Mouse (Mus musculus): ENCODE measurements around the gene Txn2. TPM values are rescaled to one million over a fixed set of nuclear protein-coding genes. Genes with fewer than 3 reads are reported as not detected.

The Txn2 gene
- polyA plus RNA-seq, 1 experiment from 2014 or later, result 215 TPM

DNA sequence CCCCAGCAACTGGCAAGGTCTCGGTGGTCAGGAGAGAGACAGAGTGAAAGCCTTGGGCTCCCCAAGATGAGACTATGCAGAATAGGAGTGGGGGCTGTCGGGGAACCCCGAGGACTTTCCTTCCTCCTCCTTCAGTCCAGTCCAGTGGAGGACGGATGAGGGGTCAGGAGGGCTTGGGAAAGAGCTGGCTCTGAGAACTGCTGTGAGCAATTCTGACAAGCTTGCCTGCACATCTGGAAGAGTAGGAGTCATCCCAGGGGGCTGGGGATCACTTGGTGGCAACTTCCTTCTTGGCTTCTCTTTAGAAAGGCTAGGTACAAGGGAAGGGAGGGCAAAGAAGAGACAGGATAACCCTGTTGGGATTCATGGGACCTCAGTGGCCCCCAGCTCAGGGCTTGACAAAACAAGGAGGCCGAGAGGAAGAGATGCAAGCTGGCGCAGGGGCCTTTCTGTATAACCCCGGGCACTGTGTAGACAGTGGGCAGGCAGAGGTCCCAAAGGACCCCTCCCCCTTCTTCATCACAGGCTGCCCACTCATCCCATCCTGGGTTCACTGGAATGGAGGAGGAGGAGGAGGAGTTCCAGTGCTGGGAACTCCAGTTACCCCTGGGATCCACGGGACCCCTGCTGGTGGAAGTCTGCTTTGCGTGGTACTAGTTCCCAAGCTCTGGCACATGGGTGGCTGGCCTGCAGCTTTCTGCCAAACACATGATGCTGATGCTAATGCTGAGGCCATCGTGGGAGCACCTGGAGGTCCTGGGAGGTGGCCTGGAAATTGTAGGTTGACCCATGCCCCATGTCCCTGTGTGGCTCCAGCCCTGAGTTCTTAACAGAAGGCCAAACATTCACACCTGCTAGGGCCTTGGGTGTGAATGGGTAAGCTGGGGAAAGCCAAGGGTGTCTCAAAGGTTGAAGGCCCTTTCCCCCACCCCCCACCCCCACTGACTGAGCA is 8.0 kb downstream of the Txn2 start:
- no peak overlapping the region for H3K27ac ChIP-seq
- no peaks in the 10 kb centered on the region for H3K27me3 ChIP-seq
- 84% methylated on average over 10 of the region's 10 CpGs for WGBS
- H3K4me1 ChIP-seq (replicated peaks), result no peaks in the 10 kb centered on the region
- H3K4me2 ChIP-seq, result no peak overlapping the region
- H3K4me3 ChIP-seq (replicated peaks), result no peak overlapping the region
- H3K36me3 ChIP-seq, result peaks cover 85% of the 10 kb centered on the region
- no peaks in the 10 kb centered on the region for H3K9me3 ChIP-seq
- no peak overlapping the region for H3K9ac ChIP-seq (replicated peaks)
- ATAC-seq (ENCODE audit: insufficient number of reproducible peaks, insufficient read depth, low FRiP score, low TSS enrichment, low read depth), result no peak

DNA sequence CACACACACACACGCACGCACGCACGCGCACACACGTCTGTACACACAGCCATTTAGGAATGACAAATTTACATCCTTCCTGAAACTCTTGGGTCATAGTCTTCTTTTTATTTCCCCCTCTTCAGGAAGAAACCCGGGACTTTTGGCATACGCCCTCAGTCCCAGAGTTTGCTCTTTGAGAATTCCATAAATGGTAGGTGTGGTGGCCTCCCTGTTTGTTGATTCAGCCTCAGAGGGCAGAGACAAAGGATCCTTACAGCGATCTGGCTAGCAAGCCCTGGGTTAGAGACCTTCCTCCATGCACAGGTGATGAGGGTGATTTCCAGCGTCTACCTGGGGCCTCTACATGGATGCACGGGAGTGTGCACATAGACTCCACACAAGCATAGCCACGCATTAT is 9.4 kb downstream of the Txn2 start:
- Histone ChIP-seq H3K4me1 (replicated peaks) (no peaks in the 10 kb centered on the region), H3K27me3 (no peaks in the 10 kb centered on the region), H3K9ac (replicated peaks) (no peak overlapping the region), H3K9me3 (no peaks in the 10 kb centered on the region), H3K27ac (no peak overlapping the region), H3K36me3 (peaks cover 87% of the 10 kb centered on the region), H3K4me2 (no peak overlapping the region), H3K4me3 (replicated peaks) (no peak overlapping the region)
- 94% methylated on average over 12 of the region's 12 CpGs for WGBS
- no peak for ATAC-seq (ENCODE audit: insufficient number of reproducible peaks, insufficient read depth, low FRiP score, low TSS enrichment, low read depth)

DNA sequence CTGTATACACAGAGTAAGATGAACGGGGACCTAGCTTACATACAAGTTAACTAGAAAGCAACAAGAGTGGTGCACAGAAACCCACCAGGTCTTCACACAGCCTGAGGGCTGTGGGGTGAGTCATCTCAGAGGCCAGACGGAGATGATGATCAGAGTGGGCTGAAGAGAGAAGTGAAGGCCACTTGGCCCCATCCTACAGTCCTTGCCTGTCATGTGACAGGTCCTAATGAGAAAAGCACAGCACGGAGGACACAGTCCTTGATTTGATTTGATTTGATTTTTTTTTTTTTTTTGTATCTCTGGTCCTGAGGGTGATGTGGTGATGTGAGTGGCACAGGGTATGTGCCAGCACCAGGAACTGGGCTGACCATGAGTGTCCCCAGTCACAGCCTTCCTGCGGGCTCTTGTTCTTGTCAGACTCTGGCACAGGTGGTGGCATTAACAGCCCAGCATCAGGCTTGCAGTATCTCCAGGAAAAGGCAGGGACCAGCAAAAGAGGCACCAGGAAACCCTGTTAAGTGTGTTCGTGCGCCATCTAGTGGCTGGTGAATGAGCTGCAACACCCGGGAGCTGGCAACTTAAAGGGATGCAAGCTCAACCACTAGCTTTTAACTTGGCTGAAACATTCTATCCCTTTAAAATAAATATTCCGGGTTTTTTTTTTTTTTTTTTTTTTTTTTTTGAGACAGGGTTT is 11.8 kb downstream of the Txn2 start:
- WGBS, result 41% methylated on average over 8 of the region's 8 CpGs
- Histone ChIP-seq H3K4me1 (replicated peaks) (peaks cover 7% of the 10 kb centered on the region), H3K4me2 (no peak overlapping the region), H3K36me3 (peaks cover 75% of the 10 kb centered on the region), H3K27me3 (no peaks in the 10 kb centered on the region), H3K9me3 (no peaks in the 10 kb centered on the region), H3K27ac (no peak overlapping the region), H3K9ac (replicated peaks) (no peak overlapping the region), H3K4me3 (replicated peaks) (no peak overlapping the region)
- no peak for ATAC-seq (ENCODE audit: insufficient number of reproducible peaks, insufficient read depth, low FRiP score, low TSS enrichment, low read depth)

DNA sequence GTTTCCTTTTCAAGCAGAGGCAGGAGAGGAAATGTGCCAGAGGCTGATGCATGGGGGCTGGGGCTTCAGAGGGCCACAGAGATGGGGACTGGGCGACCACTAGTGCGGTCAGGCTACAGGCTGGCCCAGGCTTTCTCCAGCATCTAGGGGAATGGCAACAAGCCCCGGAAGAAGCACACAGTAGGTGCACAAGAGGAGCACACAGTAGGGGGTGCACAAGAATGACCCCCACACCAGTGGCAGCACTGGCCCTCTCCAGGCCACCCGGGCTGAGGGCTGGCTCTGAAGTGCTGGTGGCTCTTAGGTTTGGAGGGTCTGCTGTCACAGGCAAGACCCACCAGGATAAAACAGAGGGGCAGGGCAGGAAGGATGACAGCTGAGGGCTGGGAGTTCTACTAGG is 13.5 kb downstream of the Txn2 start:
- no peak overlapping the region for H3K4me3 ChIP-seq (replicated peaks)
- 95% methylated on average over 4 of the region's 4 CpGs for WGBS
- H3K36me3 ChIP-seq, result peaks cover 61% of the 10 kb centered on the region
- no peaks in the 10 kb centered on the region for H3K9me3 ChIP-seq
- ATAC-seq (ENCODE audit: insufficient number of reproducible peaks, insufficient read depth, low FRiP score, low TSS enrichment, low read depth), result no peak
- no peaks in the 10 kb centered on the region for H3K27me3 ChIP-seq
- peaks cover 14% of the 10 kb centered on the region for H3K4me1 ChIP-seq (replicated peaks)
- H3K4me2 ChIP-seq, result no peak overlapping the region
- no peak overlapping the region for H3K27ac ChIP-seq
- no peak overlapping the region for H3K9ac ChIP-seq (replicated peaks)

DNA sequence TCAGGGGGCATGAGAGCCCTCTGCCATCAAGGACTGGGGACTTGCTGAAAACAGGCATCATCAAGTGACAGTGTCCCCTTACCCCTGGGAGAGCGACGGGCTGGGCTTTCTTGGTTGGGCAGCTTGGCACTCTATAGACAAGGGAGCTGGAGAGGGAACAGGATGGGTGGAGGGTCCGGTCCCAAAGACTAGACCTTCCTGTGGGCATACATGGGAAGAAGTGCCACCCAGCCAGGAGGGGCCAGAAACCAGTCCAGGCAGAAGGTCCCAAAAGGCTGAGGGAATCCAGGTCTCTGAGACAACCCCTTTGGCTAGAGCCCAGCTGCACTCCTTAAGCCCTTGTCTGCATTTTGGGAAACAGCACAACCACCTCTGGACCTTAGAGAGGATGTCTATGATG is 14.3 kb downstream of the Txn2 start:
- H3K9me3 ChIP-seq, result no peaks in the 10 kb centered on the region
- WGBS, result 96% methylated on average over 3 of the region's 3 CpGs
- no peak overlapping the region for H3K4me3 ChIP-seq (replicated peaks)
- no peak for ATAC-seq (ENCODE audit: insufficient number of reproducible peaks, insufficient read depth, low FRiP score, low TSS enrichment, low read depth)
- H3K4me1 ChIP-seq (replicated peaks), result peaks cover 14% of the 10 kb centered on the region
- H3K4me2 ChIP-seq, result no peak overlapping the region
- no peaks in the 10 kb centered on the region for H3K27me3 ChIP-seq
- no peak overlapping the region for H3K9ac ChIP-seq (replicated peaks)
- H3K27ac ChIP-seq, result no peak overlapping the region
- H3K36me3 ChIP-seq, result peaks cover 57% of the 10 kb centered on the region

DNA sequence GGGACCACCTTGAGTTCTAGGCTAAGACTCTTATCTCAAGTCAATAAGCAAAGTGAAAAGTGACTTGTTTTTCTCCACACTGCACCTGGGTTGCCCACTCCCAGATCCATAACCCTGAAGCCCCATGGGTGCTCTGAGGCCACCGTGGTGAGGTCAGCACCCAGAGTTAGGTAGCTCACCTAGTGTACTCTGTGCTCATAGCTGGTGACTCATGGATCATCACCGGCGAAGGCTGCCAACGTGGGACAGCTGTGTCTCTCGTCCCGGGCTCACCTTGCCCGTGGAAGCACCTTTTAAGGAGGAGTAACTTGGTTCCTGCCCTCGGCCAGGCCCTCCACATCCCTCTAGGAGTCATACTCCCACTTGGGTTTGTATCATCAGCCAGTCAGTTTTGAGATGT is 15.8 kb downstream of the Txn2 start:
- no peak overlapping the region for H3K4me2 ChIP-seq
- WGBS, result 87% methylated on average over 8 of the region's 8 CpGs
- no peak overlapping the region for H3K4me3 ChIP-seq (replicated peaks)
- no peaks in the 10 kb centered on the region for H3K27me3 ChIP-seq
- H3K9ac ChIP-seq (replicated peaks), result no peak overlapping the region
- no peaks in the 10 kb centered on the region for H3K9me3 ChIP-seq
- H3K27ac ChIP-seq, result no peak overlapping the region
- ATAC-seq (ENCODE audit: insufficient number of reproducible peaks, insufficient read depth, low FRiP score, low TSS enrichment, low read depth), result no peak
- H3K36me3 ChIP-seq, result peaks cover 43% of the 10 kb centered on the region
- H3K4me1 ChIP-seq (replicated peaks), result peaks cover 22% of the 10 kb centered on the region

DNA sequence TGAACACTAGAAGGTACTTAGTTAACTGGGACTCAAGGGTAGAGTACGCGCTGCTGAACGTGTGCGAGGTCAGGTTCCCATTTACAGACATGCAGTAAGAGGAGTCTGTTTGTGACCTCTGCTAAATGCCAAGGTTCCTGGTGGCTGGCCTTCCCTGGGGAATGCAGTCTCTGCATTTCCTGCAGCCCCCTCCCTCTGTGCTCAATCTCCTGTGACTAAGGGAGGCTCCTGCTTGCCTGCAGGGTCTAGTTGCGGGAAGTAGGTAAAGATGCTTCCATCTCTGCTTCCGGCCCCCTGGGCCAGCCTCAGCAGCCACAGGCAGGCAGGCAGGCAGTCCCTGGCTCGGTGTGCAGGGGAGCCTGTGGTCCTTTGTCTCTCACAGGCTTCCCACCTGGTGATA is 16.2 kb downstream of the Txn2 start:
- no peak overlapping the region for H3K27ac ChIP-seq
- 54% methylated on average over 7 of the region's 7 CpGs for WGBS
- ATAC-seq (ENCODE audit: insufficient number of reproducible peaks, insufficient read depth, low FRiP score, low TSS enrichment, low read depth), result no peak

DNA sequence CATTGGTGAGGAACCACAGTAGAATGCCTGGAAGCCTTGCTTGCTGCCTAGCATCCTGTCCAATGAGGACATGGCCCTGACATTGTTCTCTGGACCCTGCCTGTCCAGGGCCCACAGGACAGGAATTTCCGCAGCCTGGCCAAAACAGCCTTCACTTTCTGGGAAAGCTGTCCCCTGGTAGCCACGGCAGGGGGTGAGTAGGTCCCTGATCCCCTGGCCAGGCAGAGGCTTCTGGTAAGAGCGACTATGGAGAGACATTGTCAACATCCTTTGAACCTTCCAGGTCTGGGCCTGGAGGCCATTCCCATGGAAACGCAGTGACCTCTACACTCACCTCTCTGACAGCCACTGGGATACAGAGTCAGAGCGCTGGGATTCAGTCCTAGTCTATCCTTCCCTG is 16.8 kb downstream of the Txn2 start:
- no peak overlapping the region for H3K27ac ChIP-seq
- ATAC-seq (ENCODE audit: insufficient number of reproducible peaks, insufficient read depth, low FRiP score, low TSS enrichment, low read depth), result no peak
- 38% methylated on average over 5 of the region's 5 CpGs for WGBS

More for the DNA sequence above, 16.2 kb downstream of the Txn2 start:
- H3K9ac ChIP-seq (replicated peaks), result no peak overlapping the region
- peaks cover 27% of the 10 kb centered on the region for H3K4me1 ChIP-seq (replicated peaks)
- no peak overlapping the region for H3K4me2 ChIP-seq
- H3K4me3 ChIP-seq (replicated peaks), result no peak overlapping the region
- H3K9me3 ChIP-seq, result no peaks in the 10 kb centered on the region
- no peaks in the 10 kb centered on the region for H3K27me3 ChIP-seq
- peaks cover 38% of the 10 kb centered on the region for H3K36me3 ChIP-seq

DNA sequence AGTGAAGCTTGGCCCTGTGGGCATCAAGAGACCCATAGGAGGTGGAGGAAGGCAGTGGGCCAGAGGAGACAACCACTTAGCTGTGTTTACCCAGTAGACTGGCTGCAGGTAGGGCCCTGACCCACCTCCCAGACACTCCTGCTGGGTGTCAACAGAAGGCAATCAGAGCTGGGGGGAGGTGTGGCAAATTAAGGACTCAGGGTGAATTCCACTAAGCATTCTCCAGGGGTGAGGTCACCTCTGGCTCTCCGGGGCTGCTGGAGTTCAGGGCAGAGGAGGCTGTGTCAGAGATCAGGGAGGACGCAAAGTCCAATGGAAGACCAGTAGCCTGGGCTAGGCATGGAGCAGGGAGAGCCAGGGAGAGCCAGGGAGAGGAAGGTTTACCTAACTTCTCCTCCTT is 17.7 kb downstream of the Txn2 start:
- no peak overlapping the region for H3K9ac ChIP-seq (replicated peaks)
- WGBS, result 8% methylated on average over 2 of the region's 2 CpGs
- H3K4me1 ChIP-seq (replicated peaks), result peaks cover 41% of the 10 kb centered on the region
- H3K27ac ChIP-seq, result no peak overlapping the region
- no peaks in the 10 kb centered on the region for H3K27me3 ChIP-seq
- ATAC-seq (ENCODE audit: insufficient number of reproducible peaks, insufficient read depth, low FRiP score, low TSS enrichment, low read depth), result no peak
- no peak overlapping the region for H3K4me3 ChIP-seq (replicated peaks)
- peaks cover 29% of the 10 kb centered on the region for H3K36me3 ChIP-seq
- no peaks in the 10 kb centered on the region for H3K9me3 ChIP-seq
- H3K4me2 ChIP-seq, result no peak overlapping the region

More for the DNA sequence above, 16.8 kb downstream of the Txn2 start:
- peaks cover 32% of the 10 kb centered on the region for H3K4me1 ChIP-seq (replicated peaks)
- no peaks in the 10 kb centered on the region for H3K9me3 ChIP-seq
- H3K27me3 ChIP-seq, result no peaks in the 10 kb centered on the region
- H3K4me3 ChIP-seq (replicated peaks), result no peak overlapping the region
- H3K4me2 ChIP-seq, result no peak overlapping the region
- H3K9ac ChIP-seq (replicated peaks), result no peak overlapping the region
- H3K36me3 ChIP-seq, result peaks cover 37% of the 10 kb centered on the region

DNA sequence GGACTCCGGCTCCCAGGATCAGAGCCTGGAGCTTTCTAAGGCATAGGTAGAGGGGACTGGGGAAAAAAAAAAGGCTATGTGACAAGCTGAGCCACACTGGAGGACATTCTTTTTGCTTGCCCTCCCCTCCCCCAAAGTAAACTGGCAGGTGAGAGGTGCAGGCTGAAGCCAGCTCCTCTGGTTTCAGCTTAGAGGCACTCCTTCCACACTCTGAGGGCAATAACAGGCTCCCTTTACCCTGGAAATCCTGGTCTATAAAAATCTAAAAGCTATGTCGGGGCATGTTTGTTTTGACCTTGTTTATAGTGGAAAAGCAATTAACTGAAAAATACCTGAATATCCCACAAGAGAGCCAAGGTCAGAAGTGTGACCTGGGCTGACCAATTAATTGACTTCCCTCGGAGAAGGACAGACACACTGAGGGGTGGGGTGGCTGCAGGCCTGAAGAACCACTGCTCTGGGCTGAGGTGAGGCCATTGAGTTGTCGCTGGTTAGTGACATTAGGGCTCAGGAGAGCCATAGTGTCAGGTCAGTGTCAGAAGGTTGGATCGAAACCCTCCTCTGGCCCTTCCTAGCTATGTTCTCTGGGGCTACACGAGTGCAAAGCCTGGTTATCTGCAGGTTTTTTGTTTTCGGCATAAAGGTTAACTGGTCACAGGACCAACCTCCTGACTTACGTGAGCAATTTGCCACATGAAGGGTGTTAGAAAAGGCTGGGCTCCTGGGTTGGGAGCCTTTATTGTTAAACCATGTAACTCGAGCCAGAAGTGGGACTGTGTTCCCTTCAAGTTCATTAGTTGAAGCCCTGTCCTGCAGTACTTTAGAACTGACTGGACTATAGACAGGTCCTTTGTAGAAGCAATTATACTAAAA is 20.9 kb downstream of the Txn2 start:
- no peaks in the 10 kb centered on the region for H3K36me3 ChIP-seq
- H3K4me2 ChIP-seq, result no peak overlapping the region
- no peaks in the 10 kb centered on the region for H3K9me3 ChIP-seq
- H3K27me3 ChIP-seq, result peaks cover 4% of the 10 kb centered on the region
- peaks cover 69% of the 10 kb centered on the region for H3K4me1 ChIP-seq (replicated peaks)
- 21% methylated on average over 9 of the region's 9 CpGs for WGBS
- ATAC-seq (ENCODE audit: insufficient number of reproducible peaks, insufficient read depth, low FRiP score, low TSS enrichment, low read depth), result no peak
- H3K9ac ChIP-seq (replicated peaks), result no peak overlapping the region
- peak overlapping the region; percentile 75 for H3K27ac ChIP-seq
- H3K4me3 ChIP-seq (replicated peaks), result no peak overlapping the region

DNA sequence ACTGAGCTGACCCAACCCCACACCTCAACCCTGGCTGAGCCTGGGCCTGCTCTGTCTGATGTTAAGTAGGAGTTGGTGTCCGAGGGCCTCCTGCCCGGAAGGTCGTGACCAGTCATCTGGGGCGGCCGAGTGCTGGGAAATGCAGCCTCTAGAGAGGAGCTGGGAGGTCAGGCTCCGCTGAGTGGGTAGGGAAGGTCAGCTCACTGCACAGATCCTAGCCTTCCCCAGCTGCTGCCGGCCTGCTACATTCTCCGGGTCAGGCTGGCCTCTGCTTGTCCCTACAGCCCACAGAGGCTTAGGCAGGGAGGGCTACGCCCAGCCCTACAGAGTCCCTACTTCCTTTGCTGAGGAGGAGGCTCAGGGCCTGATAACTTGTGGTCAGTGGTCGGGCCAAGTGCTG is 22.3 kb downstream of the Txn2 start:
- no peak overlapping the region for H3K4me3 ChIP-seq (replicated peaks)
- peaks cover 63% of the 10 kb centered on the region for H3K4me1 ChIP-seq (replicated peaks)
- H3K4me2 ChIP-seq, result no peak overlapping the region
- no peak overlapping the region for H3K9ac ChIP-seq (replicated peaks)
- no peak overlapping the region for H3K27ac ChIP-seq
- peaks cover 4% of the 10 kb centered on the region for H3K27me3 ChIP-seq
- ATAC-seq (ENCODE audit: insufficient number of reproducible peaks, insufficient read depth, low FRiP score, low TSS enrichment, low read depth), result no peak
- WGBS, result 46% methylated on average over 10 of the region's 10 CpGs
- no peaks in the 10 kb centered on the region for H3K36me3 ChIP-seq
- H3K9me3 ChIP-seq, result no peaks in the 10 kb centered on the region
